Mouse (Mus musculus) lung, postnatal 0 days (tissue): Measurements from ENCODE around the gene Scn5a. TPM values are rescaled to one million over a fixed set of nuclear protein-coding genes. Genes with fewer than 3 reads are reported as not detected.

Experiments used
- ATAC-seq: fragments of 200-750 bp; cut with Nextera tagmentation; 2 replicates; pipeline ENCODE4 v1.8.0; 2017; ENCODE audit warnings: moderate library complexity
- DNase-seq: peaks from one replicate; pipeline ENCODE4 v3.0.0-alpha.2; 2016; ENCODE audit warnings: low spot score
- H3K27ac ChIP-seq: fragments of 300-500 bp; sonication (generic); 2 replicates; pipeline ENCODE4 v1.5.1; 2014; ENCODE audit warnings: antibody characterized with exemption, mild to moderate bottlenecking, low read length, mixed read lengths
- H3K27me3 ChIP-seq: fragments of 300-500 bp; sonication (generic); replicated peaks from 2 replicates; pipeline ENCODE4 v1.6.1; 2014; ENCODE audit warnings: low read length, mixed read lengths; ENCODE audit not compliant: insufficient read depth
- H3K36me3 ChIP-seq: fragments of 300-500 bp; sonication (generic); 2 replicates; pipeline ENCODE4 v1.6.1; 2014; ENCODE audit warnings: low read length, mixed read lengths; ENCODE audit not compliant: insufficient read depth
- H3K4me1 ChIP-seq: fragments of 300-500 bp; sonication (generic); 2 replicates; pipeline ENCODE4 v1.6.1; 2014; ENCODE audit warnings: antibody characterized with exemption, low read depth, low read length, mixed read lengths; ENCODE audit not compliant: insufficient read depth
- H3K4me2 ChIP-seq: fragments of 300-500 bp; sonication (generic); replicated peaks from 2 replicates; pipeline ENCODE4 v1.6.1; 2014; ENCODE audit warnings: low read depth, mild to moderate bottlenecking, low read length, moderate library complexity, mixed read lengths
- H3K4me3 ChIP-seq: fragments of 300-500 bp; sonication (generic); 2 replicates; pipeline ENCODE4 v1.5.1; 2014; ENCODE audit warnings: low read depth, low read length
- H3K9ac ChIP-seq: fragments of 300-500 bp; sonication (generic); replicated peaks from 2 replicates; pipeline ENCODE4 v1.6.1; 2014; ENCODE audit warnings: low read depth, mild to moderate bottlenecking
- H3K9me3 ChIP-seq: fragments of 300-500 bp; sonication (generic); 2 replicates; pipeline ENCODE4 v1.6.1; 2016; ENCODE audit warnings: low read length, mixed read lengths
- CTCF ChIP-seq: IDR thresholded peaks from 2 replicates; pipeline ENCODE4 v1.5.1; 2016; ENCODE audit warnings: antibody characterized with exemption, mild to moderate bottlenecking
- EP300 ChIP-seq: IDR thresholded peaks from 2 replicates; pipeline ENCODE4 v1.6.1; 2016; ENCODE audit warnings: antibody characterized with exemption, mild to moderate bottlenecking, control low read depth
- WGBS: fragments of 180-500 bp; shearing (Covaris S2); extraction: QIAGEN DNeasy Blood & Tissue Kit; methylation state at CpG from one replicate; pipeline ENCODE4 v1.1.7; 2014; 5-methylcytosine and 5-hydroxymethylcytosine counted together
- polyA plus RNA-seq: library from polyadenylated mRNA; unstranded; fragments of >200 nt; fragmentation: Nextera tagmentation; extraction: Ambion mirVana; gene quantifications from 2 replicates; pipeline ENCODE4 v1.2.1, GENCODE M21; 2015

Scn5a gene
- polyA plus RNA-seq, 1 experiment from 2014 or later: 0.23 TPM

DNA sequence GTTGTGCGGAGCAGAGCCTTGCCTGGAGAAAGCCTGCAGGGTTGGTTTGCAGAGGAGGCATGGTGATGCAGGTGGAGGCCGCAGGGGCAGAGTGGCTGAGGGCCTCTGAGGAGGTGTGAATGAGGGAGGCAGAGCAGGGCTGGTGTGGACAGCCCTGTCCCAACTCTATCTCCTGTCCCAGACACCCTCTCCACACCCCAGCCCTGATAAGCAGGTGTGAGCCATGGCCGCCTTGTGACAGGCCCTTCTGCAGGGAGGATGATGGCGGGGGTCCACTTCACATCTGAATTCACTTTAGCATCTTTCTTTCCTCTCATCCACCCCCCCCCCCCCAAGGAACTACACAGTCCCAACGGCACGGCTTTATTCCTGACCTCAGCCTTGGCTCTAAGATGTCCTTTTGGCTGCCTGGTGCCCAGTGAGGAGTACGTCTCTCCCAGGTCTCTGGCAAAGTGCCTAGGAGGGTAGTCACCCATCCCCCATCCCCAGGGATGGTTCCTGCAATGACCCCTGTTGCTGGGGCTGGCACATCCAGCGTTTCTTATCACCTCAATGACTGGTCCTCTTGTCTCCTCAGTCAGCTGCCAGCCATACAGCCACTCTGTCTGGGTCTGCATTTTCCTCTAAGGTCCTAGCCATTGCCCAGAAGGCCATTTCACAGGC, 109.0 kb downstream of the Scn5a start:
- Histone ChIP-seq H3K4me2 (no peak overlapping the region), H3K27me3 (no peaks in the 10 kb centered on the region), H3K27ac (no peak overlapping the region), H3K4me3 (no peak overlapping the region), H3K4me1 (peaks cover 2% of the 10 kb centered on the region; the same call in 1 of the 2 replicates), H3K36me3 (no peaks in the 10 kb centered on the region), H3K9ac (no peak overlapping the region), H3K9me3 (no peaks in the 10 kb centered on the region)
- DNase-seq (no peak), ATAC-seq (no peak)
- TF ChIP-seq CTCF: no peak
- no peak for TF ChIP-seq EP300
- WGBS: 59% methylated on average over 8 of the region's 8 CpGs

DNA sequence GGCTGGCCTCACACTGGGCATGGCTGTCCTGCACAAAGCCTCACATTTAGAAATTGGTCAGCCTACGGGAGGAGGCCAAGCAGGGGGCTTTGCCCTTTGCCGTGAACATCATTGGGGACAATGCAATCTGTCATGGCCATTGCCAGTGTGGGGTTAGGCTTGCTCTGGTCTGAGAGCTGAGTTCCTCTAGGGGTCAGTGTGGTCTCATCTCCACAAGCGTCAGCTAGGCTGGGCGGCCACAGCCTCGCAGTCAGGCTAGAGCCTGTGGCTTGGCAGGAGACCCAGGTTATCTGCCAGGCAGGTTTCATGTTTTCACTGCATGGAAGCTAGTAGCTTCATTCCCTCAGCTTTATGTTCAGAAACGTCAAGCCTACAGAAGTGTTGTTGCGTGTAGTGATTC, 113.2 kb downstream of the Scn5a start:
- H3K9ac ChIP-seq: no peak overlapping the region
- DNase-seq (peak; percentile 42), ATAC-seq (peak; percentile 35; the same call in 1 of the 2 replicates)
- no peak overlapping the region for H3K4me2 ChIP-seq
- H3K27me3 ChIP-seq: no peaks in the 10 kb centered on the region
- no peak overlapping the region for H3K4me3 ChIP-seq
- H3K9me3 ChIP-seq: no peaks in the 10 kb centered on the region
- no peak overlapping the region for H3K27ac ChIP-seq
- TF ChIP-seq EP300: no peak
- TF ChIP-seq CTCF: peak; percentile 65
- H3K36me3 ChIP-seq: peaks cover 14% of the 10 kb centered on the region
- 61% methylated on average over 7 of the region's 7 CpGs for WGBS
- no peaks in the 10 kb centered on the region for H3K4me1 ChIP-seq

DNA sequence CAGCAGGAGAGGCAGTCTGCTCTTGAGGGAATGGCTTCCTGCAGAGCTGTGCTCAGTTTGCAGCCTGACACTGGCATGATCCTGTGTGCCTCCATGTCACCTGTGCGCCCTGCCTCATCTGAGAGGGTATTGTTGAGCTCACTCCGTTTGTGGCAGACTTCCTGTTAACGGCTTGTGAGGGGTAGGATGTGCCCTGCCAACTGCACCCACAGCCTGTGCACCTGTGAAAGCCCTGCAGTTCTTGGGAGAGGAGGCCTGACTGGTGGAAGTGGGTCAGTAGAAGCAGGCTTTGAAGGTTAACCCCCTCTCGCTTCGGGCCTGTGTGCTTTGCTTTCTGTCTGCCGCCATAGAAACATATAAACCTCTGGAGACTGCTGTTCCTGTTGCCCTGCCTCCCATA, 113.8 kb downstream of the Scn5a start:
- no peaks in the 10 kb centered on the region for H3K9me3 ChIP-seq
- H3K27ac ChIP-seq: no peak overlapping the region
- DNase-seq (no peak), ATAC-seq (no peak)
- no peak overlapping the region for H3K4me3 ChIP-seq
- no peak overlapping the region for H3K4me2 ChIP-seq
- no peaks in the 10 kb centered on the region for H3K4me1 ChIP-seq
- no peak overlapping the region for H3K9ac ChIP-seq
- no peaks in the 10 kb centered on the region for H3K27me3 ChIP-seq
- peaks cover 14% of the 10 kb centered on the region for H3K36me3 ChIP-seq
- 89% methylated on average over 6 of the region's 6 CpGs for WGBS
- TF ChIP-seq EP300 (no peak), CTCF (no peak)

DNA sequence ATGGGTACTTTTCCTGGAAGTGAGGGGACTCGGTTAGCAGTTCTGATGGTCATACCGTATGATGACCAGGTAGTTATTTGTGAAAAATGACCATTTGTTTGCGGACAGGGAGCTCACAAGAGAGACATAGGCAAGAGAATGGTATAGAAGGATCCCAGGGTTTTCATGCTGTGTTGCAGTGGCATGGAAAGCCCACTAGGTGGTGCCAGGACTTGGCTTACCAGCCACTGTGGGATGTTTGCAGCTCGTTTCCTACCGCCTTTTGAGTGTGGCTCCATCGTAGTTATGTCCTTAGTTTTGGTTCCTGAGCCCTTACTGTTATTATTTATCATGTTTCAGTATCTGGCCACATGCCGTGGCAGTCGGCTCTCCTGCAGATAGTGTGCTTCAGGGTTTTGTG, 118.4 kb downstream of the Scn5a start:
- H3K4me1 ChIP-seq: no peaks in the 10 kb centered on the region
- ATAC-seq (peak; percentile 49), DNase-seq (peak; percentile 66)
- H3K4me2 ChIP-seq: no peak overlapping the region
- TF ChIP-seq EP300 (no peak), CTCF (peak; percentile 96)
- peaks cover 14% of the 10 kb centered on the region for H3K36me3 ChIP-seq
- no peak overlapping the region for H3K4me3 ChIP-seq
- H3K9me3 ChIP-seq: no peaks in the 10 kb centered on the region
- 39% methylated on average over 8 of the region's 8 CpGs for WGBS
- no peak overlapping the region for H3K9ac ChIP-seq
- H3K27me3 ChIP-seq: no peaks in the 10 kb centered on the region
- H3K27ac ChIP-seq: no peak overlapping the region

DNA sequence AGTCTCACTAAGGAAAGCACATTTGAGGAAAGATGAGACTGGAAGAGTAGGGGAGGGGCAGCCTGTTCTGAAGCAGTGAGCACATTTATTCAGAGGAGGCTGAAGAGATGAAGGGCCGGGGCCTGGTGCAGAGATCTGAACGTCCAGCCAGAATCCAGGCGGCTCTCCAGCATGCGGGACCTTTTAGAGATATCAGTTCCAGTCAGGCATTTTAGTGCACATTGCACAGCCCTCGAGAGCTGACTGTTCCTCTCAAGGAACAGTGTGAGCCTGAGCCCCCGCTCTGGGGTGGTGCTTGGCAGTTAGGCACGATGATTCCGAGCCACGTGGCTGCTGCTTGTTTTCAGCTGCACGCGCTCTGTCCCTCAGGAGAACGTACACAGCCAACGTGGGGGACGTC, 121.7 kb downstream of the Scn5a start:
- 81% methylated on average over 14 of the region's 14 CpGs for WGBS
- Histone ChIP-seq H3K27ac (no peak overlapping the region), H3K27me3 (no peaks in the 10 kb centered on the region), H3K4me1 (no peaks in the 10 kb centered on the region), H3K4me2 (no peak overlapping the region), H3K9ac (no peak overlapping the region), H3K36me3 (peaks cover 1% of the 10 kb centered on the region), H3K9me3 (no peaks in the 10 kb centered on the region), H3K4me3 (no peak overlapping the region)
- ATAC-seq (no peak), DNase-seq (no peak)
- TF ChIP-seq CTCF (no peak), EP300 (no peak)

DNA sequence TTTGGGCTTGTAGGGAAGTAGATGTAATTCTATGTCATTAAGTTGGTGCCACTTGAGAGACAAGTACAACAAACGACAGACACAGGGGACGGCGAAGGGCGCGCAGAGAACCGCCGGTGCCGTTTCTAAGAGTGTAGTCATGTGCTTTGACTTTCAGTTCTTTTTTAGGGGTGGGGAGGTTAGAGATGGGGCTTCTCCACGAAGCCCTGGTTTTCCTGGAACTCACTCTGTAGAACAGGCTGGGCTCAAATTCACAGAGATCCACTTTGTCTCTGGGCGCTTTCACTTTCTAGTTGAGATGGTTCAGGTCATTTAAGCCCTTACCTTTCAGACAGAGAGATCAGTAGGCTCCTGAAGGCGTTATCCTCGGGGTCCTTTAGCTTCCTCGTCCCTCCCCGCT, 122.8 kb downstream of the Scn5a start:
- Histone ChIP-seq H3K4me3 (no peak overlapping the region), H3K27ac (no peak overlapping the region), H3K9ac (no peak overlapping the region), H3K4me1 (no peaks in the 10 kb centered on the region), H3K9me3 (no peaks in the 10 kb centered on the region), H3K27me3 (no peaks in the 10 kb centered on the region), H3K4me2 (no peak overlapping the region), H3K36me3 (peaks cover 3% of the 10 kb centered on the region)
- 71% methylated on average over 14 of the region's 14 CpGs for WGBS
- no peak for ATAC-seq
- DNase-seq: no peak
- no peak for TF ChIP-seq EP300
- TF ChIP-seq CTCF: no peak
